Mouse (Mus musculus) layer of hippocampus, adult 9-11 months (tissue): ENCODE data around the gene Lyzl6.
A peak's percentile ranks its signal among the peaks of the same experiment; 100 is the strongest.
"Not testable (repeated sequence)": the region's sequence is repeated elsewhere in the genome, so short reads cannot be mapped to it uniquely, and the experiment has no call there.

Experiments used
- DNase-seq: peaks from one replicate; pipeline ENCODE4 v3.0.0; 2022

Lyzl6 gene

DNA sequence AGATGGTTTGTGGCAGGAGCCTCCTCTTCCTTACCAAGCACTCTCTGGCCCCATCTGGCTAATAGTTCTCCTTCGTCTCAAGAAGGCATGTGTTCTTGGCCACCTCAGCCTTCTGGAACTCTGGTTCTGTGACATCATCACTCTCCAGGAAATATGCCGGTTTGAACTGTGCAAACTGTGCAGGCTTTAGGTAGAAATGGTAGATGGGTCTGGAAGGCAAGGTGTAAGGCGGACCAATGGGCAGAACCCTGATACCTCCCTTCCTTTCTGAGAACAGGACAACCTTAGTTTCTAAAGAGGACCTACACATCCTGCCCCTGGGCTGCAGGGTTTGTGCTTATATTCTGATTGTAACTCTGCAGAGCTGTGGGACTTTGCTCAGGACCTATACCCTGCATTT is at the start of gene Lyzl6:
Gene Lyzl6, minus strand, starts transcription at position 101 of the 400 bp plus-strand sequence.
- DNase-seq, result no peak

DNA sequence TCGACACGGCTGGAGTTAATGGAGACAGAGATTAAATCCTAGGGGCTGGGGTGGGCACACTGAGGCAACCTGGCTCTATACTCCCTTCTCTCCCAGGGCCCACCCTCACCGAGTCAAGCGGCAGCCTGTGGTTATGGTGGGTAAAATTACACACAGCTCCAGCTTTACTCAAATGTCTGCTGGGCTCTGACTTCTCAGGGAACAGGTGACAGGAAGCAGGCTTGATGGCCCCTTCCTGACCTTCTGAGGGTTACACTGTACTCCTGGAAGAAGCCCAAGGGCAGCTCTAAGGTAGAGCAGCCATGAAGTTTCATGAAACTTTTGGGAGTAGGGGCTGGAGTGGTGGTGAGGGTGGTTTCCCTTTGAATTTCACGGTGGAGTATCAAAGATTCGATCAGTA is 48.0 kb upstream of the Lyzl6 start:
- DNase-seq, result no peak

DNA sequence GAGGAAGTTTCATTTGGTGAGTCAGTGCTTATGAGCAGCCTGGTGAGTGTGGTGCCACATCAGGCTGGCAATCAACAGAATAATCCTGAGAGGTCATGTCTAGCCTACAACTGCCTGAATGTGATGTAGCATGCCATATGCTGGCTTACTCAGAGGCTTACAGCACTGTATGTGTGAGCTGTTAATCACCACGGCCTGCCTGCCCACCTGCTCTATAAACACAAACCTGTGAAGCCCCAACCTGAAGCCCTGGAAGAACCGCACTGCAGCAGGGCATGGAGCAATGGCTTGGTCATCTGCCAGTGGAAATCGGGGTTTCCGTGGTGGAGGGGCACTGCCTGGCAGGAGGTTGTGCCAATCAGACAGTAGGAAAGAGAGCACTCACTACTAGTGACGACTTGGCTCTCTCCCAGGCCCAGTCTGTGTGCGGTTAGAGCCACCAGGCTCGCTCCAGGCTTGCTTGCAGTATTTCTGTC is 46.6 kb upstream of the Lyzl6 start:
- DNase-seq, result peak; percentile 86

DNA sequence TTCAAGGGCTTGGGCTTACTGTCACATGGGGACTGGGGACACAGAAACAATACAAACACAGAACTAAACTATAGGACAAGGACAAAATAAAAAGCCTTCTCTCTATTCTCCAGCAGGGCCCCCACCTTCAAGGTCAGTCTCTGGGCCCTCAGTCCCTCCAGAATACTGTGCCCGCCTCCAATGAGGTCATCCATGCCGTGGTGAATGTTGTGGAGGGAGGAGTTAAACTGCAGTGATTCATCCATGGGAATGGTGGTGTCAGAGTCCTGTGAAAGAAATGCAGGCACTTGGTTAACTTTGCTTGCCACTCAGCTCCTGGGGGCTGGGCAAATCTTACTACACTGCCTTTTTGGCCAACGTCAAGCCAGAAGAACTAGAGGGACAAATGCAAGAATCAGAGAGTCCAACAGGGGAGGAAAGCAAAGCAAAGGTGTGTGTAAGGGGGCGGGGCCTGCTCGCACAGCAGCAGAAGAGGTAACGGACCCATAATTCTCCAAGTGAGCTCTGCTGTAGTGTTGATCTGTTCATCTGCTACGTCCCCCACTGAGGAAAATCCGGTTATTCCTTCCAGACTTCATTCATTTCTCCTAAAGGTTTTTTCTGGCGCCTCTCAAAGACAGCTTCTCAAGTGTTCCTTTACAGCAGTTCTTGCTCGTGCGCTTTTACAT is 45.1 kb upstream of the Lyzl6 start:
- no peak for DNase-seq

DNA sequence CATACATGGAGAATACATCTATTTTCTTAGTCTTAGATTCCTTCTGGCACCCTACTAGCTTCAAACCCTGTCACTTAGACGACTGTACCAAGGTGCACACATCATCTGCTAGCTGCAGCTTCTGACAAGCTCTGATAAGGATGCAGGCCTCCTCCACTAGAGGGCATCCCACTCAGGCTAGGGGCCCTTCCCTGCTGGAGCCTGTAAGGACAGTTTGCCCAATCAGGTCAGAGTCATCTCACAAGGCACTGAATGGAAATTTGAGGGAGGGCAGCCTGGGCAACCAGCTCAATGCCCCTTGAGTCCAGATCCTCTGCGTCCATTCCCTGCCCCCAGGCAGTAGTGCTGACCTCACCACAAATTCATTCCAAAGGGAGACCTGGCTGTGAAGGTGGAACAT is 38.4 kb upstream of the Lyzl6 start:
- DNase-seq, result not testable (repeated sequence)

DNA sequence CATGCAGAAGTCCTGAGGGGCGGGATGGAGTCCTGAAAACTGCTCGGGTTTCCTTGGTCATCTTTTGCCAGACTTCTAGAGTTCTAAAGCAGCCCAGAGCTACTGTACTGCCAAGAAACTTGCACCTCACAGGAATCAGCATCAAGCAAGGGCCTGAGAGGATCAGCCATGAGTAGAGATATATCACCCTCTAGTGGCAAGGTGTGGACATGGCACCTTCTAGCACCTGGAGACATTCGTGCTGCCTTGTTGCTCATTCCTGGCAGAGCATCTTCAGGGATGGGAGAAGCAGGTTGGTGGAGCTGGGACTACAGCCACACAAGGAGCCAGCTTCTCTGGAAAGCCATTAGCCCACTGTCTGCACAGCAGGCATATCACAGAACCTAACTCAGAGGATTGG is 36.9 kb upstream of the Lyzl6 start:
- peak; percentile 81 for DNase-seq

DNA sequence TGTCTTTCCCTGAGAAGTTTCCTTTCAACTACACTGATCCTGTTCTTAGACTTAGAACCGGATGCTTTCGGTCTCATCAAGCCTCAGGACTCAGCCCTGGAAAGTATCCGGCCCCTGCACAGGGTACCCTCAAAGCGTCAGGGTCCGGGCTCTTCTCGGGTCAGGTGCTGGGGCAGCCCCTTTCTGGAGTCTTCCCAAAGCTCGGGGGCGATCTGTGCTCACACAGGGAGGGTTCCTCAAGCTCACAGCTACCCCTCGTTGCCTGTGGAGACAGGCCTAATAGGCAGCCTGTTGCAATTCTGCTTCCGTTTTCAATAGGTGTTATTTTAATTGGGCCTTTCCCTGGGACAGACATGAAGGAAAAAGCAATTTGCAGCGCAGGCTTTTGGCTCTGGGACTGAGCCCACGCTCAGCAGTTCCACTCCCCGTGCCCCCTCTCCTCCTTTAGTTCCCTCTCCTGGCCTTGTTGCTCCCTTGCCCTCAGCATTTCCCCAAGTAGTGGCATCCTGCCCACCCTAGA is 28.3 kb upstream of the Lyzl6 start:
- DNase-seq, result no peak

DNA sequence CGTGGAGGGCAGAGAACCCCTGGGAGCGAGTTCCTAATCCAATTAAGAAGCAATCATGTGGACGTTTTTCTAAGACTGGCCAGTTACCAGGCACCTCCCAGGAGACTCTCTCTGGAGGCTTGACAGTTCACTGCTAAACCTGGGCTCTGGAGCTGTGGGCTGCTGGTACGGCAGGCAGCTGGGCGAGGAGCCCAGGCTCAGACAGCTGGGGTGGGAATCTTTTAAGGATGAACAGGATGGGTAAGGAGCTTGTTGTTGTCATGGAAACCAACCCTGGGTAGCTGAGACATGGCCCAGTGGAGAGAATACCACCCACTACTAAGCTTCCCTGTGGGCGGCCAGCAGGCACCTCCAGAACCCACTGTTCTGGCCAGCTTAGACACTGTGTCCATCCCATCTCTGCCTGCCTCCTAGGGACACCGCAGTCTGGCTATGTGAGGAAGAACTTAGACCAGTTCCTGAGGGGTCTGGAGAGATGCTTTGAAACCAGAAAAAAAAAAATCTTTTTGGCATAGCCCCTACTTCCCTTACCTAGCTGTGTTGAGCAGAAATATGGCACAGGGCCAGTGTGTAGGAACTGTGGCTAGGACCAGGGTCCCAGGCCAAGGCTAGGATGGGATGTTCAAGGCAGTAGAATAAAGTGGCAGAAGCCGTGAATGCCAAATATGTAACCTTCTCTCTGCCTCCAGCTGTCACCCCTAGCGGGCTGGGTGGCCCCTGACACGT is 27.7 kb upstream of the Lyzl6 start:
- peak; percentile 92 for DNase-seq

DNA sequence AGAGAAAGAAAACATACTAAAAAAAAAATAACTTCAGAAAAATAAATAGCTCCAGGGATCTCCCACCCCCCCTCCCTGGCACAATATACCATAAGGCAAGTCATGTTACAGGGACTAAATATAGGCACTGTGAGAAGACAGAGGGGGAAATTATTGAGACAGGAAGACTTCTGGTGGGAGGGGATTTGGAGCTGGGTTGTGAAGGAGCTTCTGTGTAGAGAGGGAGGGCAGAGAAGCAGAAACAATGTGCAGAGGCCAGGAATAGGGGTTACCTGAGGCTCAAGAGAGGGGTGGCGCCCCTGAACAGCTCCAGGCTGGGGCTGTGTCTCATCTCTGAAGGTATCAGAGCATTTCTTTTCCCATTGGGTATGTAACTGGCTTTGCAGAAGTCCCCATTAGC is 27.0 kb upstream of the Lyzl6 start:
- no peak for DNase-seq

DNA sequence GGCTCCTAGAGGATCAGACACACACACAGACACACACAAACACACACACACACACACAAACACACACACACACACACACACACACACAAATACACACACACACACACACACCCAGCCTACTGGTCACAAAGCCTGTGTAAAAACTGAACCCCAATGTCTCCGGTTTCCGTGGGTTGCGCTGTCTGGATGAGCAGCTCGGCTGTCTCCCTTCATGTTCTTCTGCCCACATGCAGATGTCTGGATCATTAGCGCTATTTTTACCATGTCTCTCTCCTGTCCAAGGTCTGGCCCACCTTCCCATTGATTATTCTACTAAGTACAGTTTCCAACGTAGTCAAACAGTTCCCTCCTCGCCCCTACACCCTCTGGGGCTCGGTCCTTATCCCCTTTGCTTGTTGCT is 24.4 kb upstream of the Lyzl6 start:
- peak; percentile 72 for DNase-seq

DNA sequence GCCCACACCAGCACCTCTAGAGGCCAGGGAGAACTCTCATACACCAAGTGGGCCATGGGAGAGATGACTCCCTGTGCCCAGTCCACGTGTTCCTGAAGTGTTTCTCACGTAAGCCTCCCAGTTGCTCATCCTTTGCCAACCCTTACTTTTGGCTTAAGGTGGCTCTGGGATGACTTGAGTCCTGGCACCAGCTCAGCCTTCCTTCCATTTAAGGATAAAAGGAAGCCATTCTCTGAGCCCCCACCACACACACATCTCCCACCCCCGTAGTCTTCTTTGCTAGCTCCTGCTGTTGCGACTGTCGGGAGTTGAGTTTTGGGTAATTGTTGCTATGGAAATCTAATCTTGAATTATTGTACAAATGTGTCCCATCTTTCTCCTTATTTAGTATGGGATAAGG is 23.9 kb upstream of the Lyzl6 start:
- peak; percentile 84 for DNase-seq

DNA sequence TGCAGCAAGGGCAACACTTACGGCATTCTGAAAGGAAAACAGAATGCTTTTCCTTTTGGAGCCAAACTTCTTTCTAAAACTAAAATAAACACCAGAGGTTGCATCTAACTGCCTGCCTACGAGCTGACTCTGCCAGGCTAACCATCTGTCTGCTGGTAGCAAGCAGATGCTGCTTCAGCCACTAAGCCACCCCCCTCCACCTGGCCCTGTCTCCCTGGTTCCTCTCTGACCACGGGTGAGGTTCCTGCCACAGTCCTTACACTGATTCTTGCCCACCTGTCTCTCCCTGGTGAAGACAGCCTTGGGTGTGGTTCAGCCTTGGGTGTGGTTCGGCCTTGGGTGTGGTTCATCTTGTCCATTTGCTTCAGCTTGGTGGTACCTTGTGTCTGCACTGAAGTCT is 23.2 kb upstream of the Lyzl6 start:
- peak; percentile 77 for DNase-seq

DNA sequence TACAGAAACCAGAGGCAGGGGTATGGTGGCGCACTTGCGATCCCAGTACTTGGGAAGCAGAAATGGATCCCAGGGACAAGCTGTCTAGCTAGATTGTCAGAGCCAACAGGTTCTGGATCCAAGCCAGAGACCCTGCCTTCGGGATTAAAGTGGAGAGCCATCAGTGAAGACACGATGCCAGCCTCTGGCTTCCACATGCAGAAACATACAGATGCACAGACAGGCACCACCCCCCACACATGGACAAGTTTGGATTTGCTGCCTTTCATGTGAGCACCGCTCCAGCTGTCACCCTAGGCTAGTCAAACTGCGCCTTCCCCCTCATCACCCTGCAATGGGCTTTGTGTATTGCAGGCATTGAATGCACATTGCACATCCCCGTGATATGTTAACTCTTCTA is 19.5 kb upstream of the Lyzl6 start:
- no peak for DNase-seq

DNA sequence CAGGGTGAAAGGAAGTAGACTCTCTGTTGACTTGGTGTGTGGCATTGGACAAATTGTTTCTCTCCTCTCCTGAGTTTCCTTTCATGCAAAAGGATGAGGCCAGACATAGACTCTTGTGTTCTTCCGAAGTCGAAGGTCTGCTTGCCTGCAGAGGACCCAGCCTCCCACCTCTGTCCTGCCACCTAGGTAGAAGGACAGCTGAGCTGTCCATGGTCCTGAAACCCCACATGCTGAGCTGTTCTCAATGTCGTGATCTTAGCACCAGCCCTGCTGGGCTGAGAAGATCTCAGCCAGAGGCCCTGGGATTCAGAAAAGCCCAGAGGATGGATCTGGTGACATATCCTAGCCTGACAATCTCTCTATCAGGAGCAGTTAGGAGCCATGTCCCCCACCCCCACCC is 17.8 kb upstream of the Lyzl6 start:
- DNase-seq, result no peak

DNA sequence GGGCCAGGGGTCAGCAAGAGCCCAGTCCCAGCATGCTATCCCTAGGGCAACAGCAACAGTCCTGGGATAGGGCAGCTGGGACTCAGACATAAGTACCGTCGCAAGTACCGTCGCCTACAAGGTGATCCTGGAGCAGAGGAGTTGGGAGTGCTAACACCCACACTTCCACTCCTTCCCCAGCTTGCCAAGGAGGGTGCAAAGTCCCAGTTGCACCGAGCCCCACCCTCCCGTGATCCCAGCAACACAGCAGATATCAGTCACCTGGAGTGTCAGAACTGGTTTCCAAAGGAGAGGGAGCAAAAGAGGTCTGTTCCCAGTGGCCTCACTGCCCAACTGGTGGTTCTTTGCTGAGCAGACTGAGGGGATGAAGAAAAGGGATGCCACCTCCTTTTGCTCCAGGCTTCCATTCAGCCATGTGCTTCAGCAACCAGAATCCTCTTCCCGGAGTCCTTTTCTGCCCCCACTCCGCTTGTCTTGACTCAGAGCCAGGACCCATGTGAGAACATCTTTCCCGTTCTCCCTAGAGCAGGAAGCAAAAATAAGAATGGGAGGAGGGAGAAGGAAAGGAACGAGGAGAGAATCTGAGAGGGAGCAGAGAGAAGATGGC is 14.8 kb upstream of the Lyzl6 start:
- DNase-seq, result no peak

DNA sequence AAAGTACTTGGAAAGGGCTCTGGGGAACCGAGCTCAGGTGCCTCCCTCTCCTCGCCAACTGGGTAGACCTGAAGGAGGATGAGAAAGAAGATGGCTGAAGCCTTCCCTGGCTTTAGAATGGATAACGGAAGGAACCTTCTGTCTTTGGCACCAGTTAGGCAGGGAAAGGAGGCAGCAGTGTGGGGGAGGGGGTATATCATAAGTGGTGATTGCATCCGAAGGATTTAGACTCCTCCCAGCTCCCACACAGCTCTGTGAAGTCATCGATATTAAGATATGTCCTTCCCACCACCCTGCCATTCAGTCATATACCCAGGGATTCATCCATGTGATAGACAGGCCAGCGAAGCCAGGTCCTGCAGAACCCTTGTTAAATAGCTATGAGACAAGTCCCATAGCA is 12.7 kb upstream of the Lyzl6 start:
- peak; percentile 60 for DNase-seq

DNA sequence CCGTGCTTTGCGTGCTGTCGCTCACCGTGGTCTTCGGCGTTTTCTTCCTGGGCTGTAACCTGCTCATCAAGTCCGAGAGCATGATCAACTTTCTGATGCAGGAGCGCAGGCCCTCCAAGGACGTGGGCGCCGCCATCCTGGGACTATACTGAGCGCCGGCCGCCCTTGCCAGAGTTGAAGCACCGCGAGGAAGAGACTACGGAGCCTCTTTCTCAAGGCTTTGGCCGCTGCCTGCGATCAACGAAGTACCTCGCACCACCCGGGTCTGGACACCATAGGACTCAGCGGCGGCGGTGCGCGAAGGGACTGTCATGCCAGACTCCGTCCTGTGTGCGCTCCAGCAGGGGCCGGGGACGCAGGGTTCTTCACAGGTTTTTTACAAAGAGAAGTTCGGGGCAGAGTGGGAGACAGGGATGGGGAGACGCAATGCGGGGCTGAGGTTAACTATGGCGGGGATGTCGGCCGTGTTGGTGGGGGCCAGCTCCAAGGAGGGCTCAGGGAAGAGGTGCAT is 11.3 kb upstream of the Lyzl6 start:
- no peak for DNase-seq

DNA sequence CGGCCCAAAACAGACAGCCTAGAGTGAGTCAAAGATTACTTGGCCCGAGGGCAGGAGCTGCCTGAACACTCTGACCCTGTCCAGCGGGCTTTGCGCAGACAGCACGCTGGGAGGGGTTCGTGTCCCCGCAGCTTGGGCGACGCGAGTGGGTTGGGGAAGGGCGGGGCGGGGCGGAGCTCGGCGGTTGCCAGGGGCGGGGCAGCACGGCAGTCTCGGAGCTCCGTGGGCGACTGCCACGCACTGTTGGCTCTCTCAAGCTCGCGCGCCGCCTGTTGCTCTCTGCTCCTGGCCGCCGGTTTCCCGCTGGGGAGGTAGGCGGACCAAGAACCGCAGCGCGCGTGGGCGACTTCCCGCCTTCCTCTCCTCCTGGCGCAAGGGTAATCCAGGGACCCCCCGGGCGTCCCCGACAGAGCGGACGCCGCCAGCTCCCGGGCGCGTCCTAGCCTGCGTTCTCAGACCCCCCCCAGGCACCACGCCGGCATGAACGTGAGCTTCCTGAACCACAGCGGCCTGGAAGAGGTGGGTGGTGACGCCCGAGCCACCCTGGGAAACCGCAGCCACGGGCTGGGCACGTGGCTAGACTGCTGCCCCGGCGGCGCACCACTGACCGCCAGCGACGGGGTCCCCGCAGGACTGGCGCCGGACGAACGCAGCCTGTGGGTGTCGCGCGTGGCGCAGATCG is 10.8 kb upstream of the Lyzl6 start, which contains the start of gene Rprml:
Gene Rprml, plus strand, starts transcription at position 270 of the 682 bp plus-strand sequence.
- DNase-seq, result peak; percentile 89

DNA sequence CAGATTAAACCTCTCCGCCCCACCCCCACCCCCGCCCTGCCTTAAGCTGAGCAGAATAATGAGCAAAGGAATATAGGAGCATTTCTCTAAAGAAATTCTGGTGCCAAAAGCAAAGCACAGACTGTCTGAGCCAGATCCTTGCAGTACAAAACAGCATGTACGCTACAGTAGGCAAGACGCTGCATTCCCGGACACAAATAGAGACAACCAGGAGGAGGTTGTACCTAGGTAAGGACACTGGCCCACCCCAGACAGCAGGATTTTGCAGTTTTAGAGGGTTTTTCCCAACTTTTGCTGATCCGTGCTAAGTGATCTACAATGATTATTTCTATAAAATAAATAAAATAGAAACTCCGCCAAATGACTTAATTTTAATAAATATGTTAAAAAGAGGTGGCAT is 10.0 kb upstream of the Lyzl6 start:
- peak; percentile 59 for DNase-seq

DNA sequence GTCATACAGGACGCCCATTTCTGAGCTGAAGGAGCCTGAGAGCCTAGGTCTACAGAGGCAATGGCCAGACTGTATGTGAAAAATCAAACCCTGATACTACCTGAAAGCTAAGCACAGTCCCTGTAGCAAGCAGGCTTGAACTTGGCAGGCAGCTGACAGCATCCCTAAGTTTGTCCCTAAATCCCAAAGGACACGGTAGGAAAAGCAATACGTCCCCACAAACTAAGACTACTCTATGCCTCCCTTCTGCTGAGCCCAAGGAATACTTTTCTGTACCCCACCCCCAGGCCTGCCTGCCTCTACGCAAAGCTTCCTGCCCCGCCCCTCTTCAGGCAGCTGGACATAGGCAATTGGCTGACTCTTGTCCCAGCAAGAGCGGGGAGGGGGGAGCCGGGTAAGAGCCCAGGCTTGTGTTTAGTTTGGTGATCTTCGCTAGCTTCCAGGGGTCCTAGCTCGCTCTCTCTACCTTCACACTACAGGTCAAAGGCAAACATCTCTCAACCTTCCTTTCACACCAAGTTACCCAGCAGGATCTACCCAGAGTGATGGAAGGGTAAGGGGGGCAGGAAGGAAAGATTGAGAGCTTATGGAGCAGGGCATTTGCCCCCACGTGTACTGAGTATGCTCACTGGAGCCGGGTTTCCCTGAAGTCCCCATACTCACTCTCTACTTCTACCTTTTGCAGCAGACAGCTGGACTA is 9.4 kb upstream of the Lyzl6 start:
- no peak for DNase-seq

DNA sequence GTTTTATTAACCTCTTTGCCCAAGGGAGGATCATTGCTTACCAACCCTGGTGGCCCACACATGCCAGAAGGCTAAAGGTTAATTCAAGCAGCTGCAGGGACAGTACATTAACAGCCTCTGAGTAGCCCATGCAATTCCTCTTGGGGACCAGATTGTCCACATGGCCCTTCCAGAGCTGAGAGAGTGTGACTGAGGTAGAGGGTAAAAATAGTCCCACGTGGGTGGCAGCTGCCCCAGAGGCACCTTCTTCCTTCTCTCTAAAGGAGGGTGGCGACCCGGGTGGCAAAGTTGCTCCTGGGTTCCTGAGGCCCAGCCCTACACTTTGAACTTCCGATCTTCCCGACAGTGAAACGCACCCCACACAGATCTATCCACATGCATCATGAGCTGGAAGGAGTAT is 7.6 kb upstream of the Lyzl6 start:
- DNase-seq, result no peak

DNA sequence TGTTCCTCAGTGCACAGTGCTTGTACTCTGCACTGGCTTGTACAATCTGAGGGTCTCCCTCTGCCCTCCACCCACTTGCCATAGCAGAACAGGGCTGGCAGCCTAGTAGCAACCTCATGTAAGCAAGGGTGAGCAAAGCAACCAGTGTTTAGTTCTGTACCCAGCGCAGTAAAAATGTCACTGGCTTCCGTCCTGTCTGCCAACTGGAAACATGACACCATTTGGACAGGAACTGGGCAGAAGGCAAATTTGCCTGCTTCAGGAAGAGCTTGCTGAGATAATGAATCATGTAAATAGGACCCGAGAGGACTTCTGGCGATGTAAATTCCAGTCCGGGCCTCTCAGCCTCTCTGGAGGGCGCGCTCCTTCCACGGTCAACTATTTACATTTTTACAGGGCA is 7.0 kb upstream of the Lyzl6 start:
- DNase-seq, result no peak
